ENCODE assay signal across 9 mouse cellular contexts in the genomic region with DNA sequence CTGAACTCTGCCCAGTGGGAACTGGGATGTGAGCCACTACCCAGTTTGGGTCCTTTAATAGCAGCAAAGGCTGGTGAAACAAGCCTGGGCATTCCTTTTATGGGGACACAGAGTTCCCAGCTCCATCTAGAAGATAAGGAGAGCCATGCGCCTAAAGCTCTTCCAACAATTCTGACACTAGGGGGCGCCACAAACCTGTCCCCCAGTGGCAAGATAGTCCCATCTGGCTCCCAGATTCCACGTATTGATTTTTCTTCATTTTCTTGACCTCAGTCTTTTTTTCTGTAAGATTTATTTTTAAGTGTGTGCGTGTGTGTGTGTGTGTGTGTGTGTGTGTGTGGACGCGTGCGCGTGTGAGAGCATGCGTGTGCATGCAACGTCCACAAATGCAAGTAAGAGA. TPM values are rescaled to one million over a fixed set of nuclear protein-coding genes. Genes with fewer than 3 reads are reported as not detected.
DNase-seq lines count a peak whose midpoint lies in the region; ATAC-seq and TF ChIP-seq lines count a peak whose summit lies in the region.
"Had no signal": no experiment of that assay in that cellular context is flagged by ENCODE, and none has a peak within 500 bp of the region (broad histone marks: within the 10 kb centered on the region; RNA-seq: fewer than 3 reads in every experiment).

No protein-coding gene starts in this region.

- no peaks in the 10 kb centered on the region for H3K36me3 ChIP-seq in heart, embryonic 12.5 days
- H3K36me3 ChIP-seq: hindbrain, embryonic 15.5 days had no signal

- no peak overlapping the region for H3K9ac ChIP-seq in heart, embryonic 12.5 days
- H3K9ac ChIP-seq: hindbrain, embryonic 15.5 days had no signal

- no peak overlapping the region for H3K4me2 ChIP-seq in heart, embryonic 12.5 days
- H3K4me2 ChIP-seq: hindbrain, embryonic 15.5 days had no signal

- H3K27ac ChIP-seq in heart, embryonic 12.5 days (ENCODE audit: poor library complexity, severe bottlenecking), result no peak overlapping the region
- H3K27ac ChIP-seq in bone marrow macrophage, adult 2 months (ENCODE audit: insufficient read depth, low read depth, low read length), result no peak overlapping the region
- H3K27ac ChIP-seq in layer of hippocampus, adult 2 months, result peak overlapping the region; percentile 79
- H3K27ac ChIP-seq: hindbrain, embryonic 15.5 days had no signal

- no peaks in the 10 kb centered on the region for H3K27me3 ChIP-seq in heart, embryonic 12.5 days (replicated peaks)
- H3K27me3 ChIP-seq: hindbrain, embryonic 15.5 days had no signal

- H3K4me3 ChIP-seq in heart, embryonic 12.5 days, result no peak overlapping the region
- H3K4me3 ChIP-seq in bone marrow macrophage, adult 2 months (ENCODE audit: insufficient read depth, low read length), result no peak overlapping the region
- H3K4me3 ChIP-seq in layer of hippocampus, adult 2 months, result no peak overlapping the region
- H3K4me3 ChIP-seq: hindbrain, embryonic 15.5 days had no signal

- peak; percentile 93 for DNase-seq in heart, adult 11 months
- peak; percentile 9 to 12 for DNase-seq in right cerebral cortex, adult 2 months (ENCODE audit: low spot score in 2 of 2)
- no peak for DNase-seq in right cerebral cortex, adult 18-20 months
- peak in 1 of 2 experiments; percentile 47 for DNase-seq in layer of hippocampus, adult 2 months (ENCODE audit: low spot score in 2 of 2)
- DNase-seq in retina, adult 2 months (ENCODE audit: low read depth, low spot score), result peak; percentile 4

- no peak for TF ChIP-seq POLR2A in bone marrow macrophage, adult 2 months (IDR thresholded peaks at IDR 0.05; ENCODE audit: borderline replicate concordance, low read depth, low read length)

- peaks cover 6% of the 10 kb centered on the region; the same call in 1 of the 2 replicates for H3K9me3 ChIP-seq in heart, embryonic 12.5 days (replicated peaks)
- H3K9me3 ChIP-seq: hindbrain, embryonic 15.5 days had no signal

- peak; percentile 53 for TF ChIP-seq CTCF in bone marrow macrophage, adult 2 months (IDR thresholded peaks at IDR 0.05; ENCODE audit: low read depth, low read length)
- peak; percentile 78 for TF ChIP-seq CTCF in layer of hippocampus, adult 2 months (conservative IDR thresholded peaks at IDR 0.05)

- 72% methylated on average over 10 of the region's 10 CpGs for WGBS in heart, embryonic 12.5 days

- no peak for ATAC-seq in heart, embryonic 12.5 days (ENCODE audit: insufficient number of reproducible peaks, low FRiP score)
- ATAC-seq in inflammation-experienced regulatory T-cells, adult 6 months, result no peak

- H3K4me1 ChIP-seq in heart, embryonic 12.5 days (replicated peaks), result peaks cover 23% of the 10 kb centered on the region
- peaks cover 22% of the 10 kb centered on the region for H3K4me1 ChIP-seq in bone marrow macrophage, adult 2 months (ENCODE audit: control insufficient read depth, insufficient read depth, low read length)
- H3K4me1 ChIP-seq: hindbrain, embryonic 15.5 days had no signal

RNA-seq across cellular contexts. Expression of a gene that starts 10.3 kb away (rescaled TPM):
- polyA plus RNA-seq in heart, embryonic 12.5 days (2016; fragmentation: Nextera tagmentation; extraction: Ambion mirVana), result not detected in 2 replicates
- polyA plus RNA-seq in bone marrow macrophage, adult 2 months (2012; ENCODE audit: insufficient read depth, insufficient read length, missing spikeins), result not detected in 2 replicates
- total RNA-seq in layer of hippocampus, adult 2 months (2021), result not detected
- not detected for polyA plus RNA-seq in inflammation-experienced regulatory T-cells, adult 6 months (2017; shearing (Covaris generic))
- polyA plus RNA-seq: hindbrain, embryonic 15.5 days had no signal

RNA-seq across cellular contexts. Expression of a gene that starts 30.6 kb away (rescaled TPM):
- polyA plus RNA-seq in heart, embryonic 12.5 days (2016; fragmentation: Nextera tagmentation; extraction: Ambion mirVana), result 0.15 and 0.35 TPM in 2 replicates
- polyA plus RNA-seq in bone marrow macrophage, adult 2 months (2012; ENCODE audit: insufficient read depth, insufficient read length, missing spikeins), result not detected in 2 replicates
- total RNA-seq in layer of hippocampus, adult 2 months (2021), result under 1 TPM; 0.97 to 0.98 TPM
- under 1 TPM in 1 of 3 experiments, not detected in 2; 0.23 TPM for polyA plus RNA-seq in inflammation-experienced regulatory T-cells, adult 6 months (2017; shearing (Covaris generic))

RNA-seq across cellular contexts. Expression of a gene that starts 33.5 kb away (rescaled TPM):
- polyA plus RNA-seq in heart, embryonic 12.5 days (2016; fragmentation: Nextera tagmentation; extraction: Ambion mirVana), result 0.96 and 1.0 TPM in 2 replicates
- not detected in 2 replicates for polyA plus RNA-seq in bone marrow macrophage, adult 2 months (2012; ENCODE audit: insufficient read depth, insufficient read length, missing spikeins)
- 1 to 10 TPM in 1 of 2 experiments, under 1 TPM in 1; 0.39 to 1.2 TPM for total RNA-seq in layer of hippocampus, adult 2 months (2021)
- not detected for polyA plus RNA-seq in inflammation-experienced regulatory T-cells, adult 6 months (2017; shearing (Covaris generic))

RNA-seq across cellular contexts. Expression of a gene that starts 50.4 kb away (rescaled TPM):
- polyA plus RNA-seq in heart, embryonic 12.5 days (2016; fragmentation: Nextera tagmentation; extraction: Ambion mirVana), result not detected in 2 replicates
- not detected in 2 replicates for polyA plus RNA-seq in bone marrow macrophage, adult 2 months (2012; ENCODE audit: insufficient read depth, insufficient read length, missing spikeins)
- total RNA-seq in layer of hippocampus, adult 2 months (2021), result not detected
- polyA plus RNA-seq in inflammation-experienced regulatory T-cells, adult 6 months (2017; shearing (Covaris generic)), result not detected
- polyA plus RNA-seq: hindbrain, embryonic 15.5 days had no signal

RNA-seq across cellular contexts. Expression of a gene that starts 59.9 kb away (rescaled TPM):
- not detected in 2 replicates for polyA plus RNA-seq in heart, embryonic 12.5 days (2016; fragmentation: Nextera tagmentation; extraction: Ambion mirVana)
- polyA plus RNA-seq in bone marrow macrophage, adult 2 months (2012; ENCODE audit: insufficient read depth, insufficient read length, missing spikeins), result not detected in 2 replicates
- total RNA-seq in layer of hippocampus, adult 2 months (2021), result not detected
- not detected for polyA plus RNA-seq in inflammation-experienced regulatory T-cells, adult 6 months (2017; shearing (Covaris generic))
- polyA plus RNA-seq: hindbrain, embryonic 15.5 days had no signal
